Mouse (Mus musculus) hematopoietic multipotent progenitor cell, adult 10-12 weeks (in vitro differentiated cells): ENCODE data around the gene Msx2. TPM values are rescaled to one million over a fixed set of nuclear protein-coding genes. Genes with fewer than 3 reads are reported as not detected.

Experiments
- polyA plus RNA-seq: library from polyadenylated mRNA; stranded (reverse); fragments of >175 nt; gene quantifications from 2 replicates; pipeline ENCODE4 v1.2.3, GENCODE M21; 2012; ENCODE audit warnings: low replicate concordance

Msx2 gene
- polyA plus RNA-seq: not detected in 2 replicates

DNA sequence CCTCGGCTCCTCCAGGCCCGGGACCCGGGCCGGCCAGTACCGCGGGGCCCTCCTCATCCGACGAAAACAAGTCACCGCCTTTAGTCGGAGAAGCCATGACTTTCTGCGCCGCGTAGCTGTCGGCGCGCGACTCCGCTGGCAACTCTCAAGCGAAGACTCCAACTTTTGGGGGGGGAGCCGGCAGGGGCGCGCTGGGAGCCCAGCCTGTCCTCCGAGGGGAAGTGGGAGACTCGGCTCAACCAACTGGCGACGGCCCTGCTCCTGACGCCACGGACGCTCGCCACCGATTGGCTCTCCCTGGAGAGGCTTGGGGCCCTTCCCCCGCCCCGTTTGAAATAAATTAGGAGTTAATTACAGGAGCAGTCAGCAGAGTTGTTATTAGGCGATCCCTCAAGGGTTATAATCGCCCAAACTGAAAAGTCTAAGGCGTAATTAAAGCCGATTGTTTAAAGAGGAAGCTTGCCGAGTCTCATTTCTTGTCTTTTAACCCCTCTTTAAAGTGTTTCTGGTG, at the start of gene Msx2:
TSS of gene Msx2 (minus strand) at position 461 of the 511 bp plus-strand sequence.

Other genes starting within 250 kb of the Msx2 start
- gene Ror2, start 186.9 kb downstream of the Msx2 start, polyA plus RNA-seq: 0.10 and 0.47 TPM in 2 replicates
- gene Sptlc1, start 95.7 kb downstream of the Msx2 start, polyA plus RNA-seq: 2.5 and 7.5 TPM in 2 replicates